Mouse (Mus musculus): ENCODE results near the gene Mical2. TPM values are rescaled to one million over a fixed set of nuclear protein-coding genes. Genes with fewer than 3 reads are reported as not detected.

Mical2 gene
- total and polyA plus RNA-seq, 3 experiments = not detected

GRCm38 (mm10) chr7:112270870-112271269 lies 45.2 kb downstream of the Mical2 start:
- no peak for TF ChIP-seq UBTF (IDR thresholded peaks at IDR 0.05; ENCODE audit: low read depth, low read length)
- no peak for TF ChIP-seq JUN (IDR thresholded peaks at IDR 0.05; ENCODE audit: insufficient read depth, low read depth, low read length)
- no peak for TF ChIP-seq USF2 (conservative IDR thresholded peaks at IDR 0.05; ENCODE audit: low read depth, low read length)
- no peak for TF ChIP-seq POLR2AphosphoS2 (IDR thresholded peaks at IDR 0.05; ENCODE audit: low read depth, low read length)
- no peak for TF ChIP-seq KAT2A (IDR thresholded peaks at IDR 0.05; ENCODE audit: insufficient replicate concordance, low read length)
- TF ChIP-seq POLR2A (IDR thresholded peaks at IDR 0.05; ENCODE audit: low read depth, low read length) = no peak
- TF ChIP-seq NELFE (IDR thresholded peaks at IDR 0.05; ENCODE audit: low read depth, low read length) = no peak
- Histone ChIP-seq H3K79me2 (replicated peaks; ENCODE audit: control insufficient read depth, extremely low read depth, insufficient read depth, poor library complexity, severe bottlenecking) (no peaks in the 10 kb centered on the region), H3K9me3 (replicated peaks; ENCODE audit: low read length) (no peaks in the 10 kb centered on the region), H3K36me3 (replicated peaks in 1 of 2; ENCODE audit: control insufficient read depth in 1 of 2, insufficient read depth in 1 of 2, low read length in 1 of 2) (no peaks in the 10 kb centered on the region), H3K4me2 (ENCODE audit: insufficient read depth, low read depth, poor library complexity, severe bottlenecking) (no peak overlapping the region), H3K4me1 (ENCODE audit: control insufficient read depth in 1 of 2, insufficient read depth in 2 of 2) (no peaks in the 10 kb centered on the region), H3K4me3 (replicated peaks in 1 of 3; ENCODE audit: low read depth in 2 of 3, low read length in 2 of 3, poor library complexity in 1 of 3) (no peak overlapping the region), H3K27ac (ENCODE audit: insufficient read depth, low read depth) (no peak overlapping the region), H3K9ac (ENCODE audit: insufficient read depth, low read depth) (no peak overlapping the region), H3K27me3 (replicated peaks) (peaks cover 97% of the 10 kb centered on the region)
- in situ Hi-C loops (cut with MboI; ENCODE audit: low pct_ligation_motif_present, low pct_unique_long_range_greater_than_20kb, low sequenced_read_pairs) = no loop called here
- DNase-seq (ENCODE audit: extremely low read depth) = no peak
- dilution Hi-C loops (cut with MboI; ENCODE audit: extremely low pct_ligation_motif_present, extremely low pct_unique_long_range_greater_than_20kb, low sequenced_read_pairs) = no loop called here

GRCm38 (mm10) chr7:112271627-112272026 lies 46.0 kb downstream of the Mical2 start:
- Histone ChIP-seq H3K27me3 (replicated peaks) (peaks cover 98% of the 10 kb centered on the region), H3K79me2 (replicated peaks; ENCODE audit: control insufficient read depth, extremely low read depth, insufficient read depth, poor library complexity, severe bottlenecking) (no peaks in the 10 kb centered on the region), H3K4me3 (replicated peaks in 1 of 3; ENCODE audit: low read depth in 2 of 3, low read length in 2 of 3, poor library complexity in 1 of 3) (no peak overlapping the region), H3K9ac (ENCODE audit: insufficient read depth, low read depth) (no peak overlapping the region), H3K27ac (ENCODE audit: insufficient read depth, low read depth) (no peak overlapping the region), H3K4me1 (ENCODE audit: control insufficient read depth in 1 of 2, insufficient read depth in 2 of 2) (no peaks in the 10 kb centered on the region), H3K36me3 (replicated peaks in 1 of 2; ENCODE audit: control insufficient read depth in 1 of 2, insufficient read depth in 1 of 2, low read length in 1 of 2) (no peaks in the 10 kb centered on the region), H3K9me3 (replicated peaks; ENCODE audit: low read length) (no peaks in the 10 kb centered on the region), H3K4me2 (ENCODE audit: insufficient read depth, low read depth, poor library complexity, severe bottlenecking) (no peak overlapping the region)
- TF ChIP-seq TBP (conservative IDR thresholded peaks at IDR 0.05; ENCODE audit: low read depth, low read length) (no peak), ZMIZ1 (IDR thresholded peaks at IDR 0.05; ENCODE audit: low read depth, low read length) (no peak), GABPA (IDR thresholded peaks at IDR 0.05; ENCODE audit: insufficient replicate concordance, low read depth, low read length) (no peak), CHD1 (IDR thresholded peaks at IDR 0.05; ENCODE audit: low read depth, low read length) (no peak), EP300 (IDR thresholded peaks at IDR 0.05; ENCODE audit: low read length) (no peak), MXI1 (IDR thresholded peaks at IDR 0.05; ENCODE audit: low read depth, low read length) (no peak), JUND (conservative IDR thresholded peaks at IDR 0.05; ENCODE audit: low read depth, low read length) (no peak), MYC (IDR thresholded peaks at IDR 0.05; ENCODE audit: low read depth, low read length) (no peak), RAD21 (IDR thresholded peaks at IDR 0.05; ENCODE audit: low read depth, low read length) (no peak), CHD2 (IDR thresholded peaks at IDR 0.05; ENCODE audit: low read length) (no peak), TCF12 (IDR thresholded peaks at IDR 0.05; ENCODE audit: low read depth, low read length) (no peak), NRF1 (IDR thresholded peaks at IDR 0.05; ENCODE audit: low read depth, low read length) (no peak), E2F4 (IDR thresholded peaks at IDR 0.05; ENCODE audit: insufficient replicate concordance, low read depth, low read length) (no peak), ZNF384 (IDR thresholded peaks at IDR 0.05; ENCODE audit: low read depth, low read length) (no peak), MEF2A (IDR thresholded peaks at IDR 0.05; ENCODE audit: borderline replicate concordance, low read depth, low read length) (no peak), POLR2AphosphoS2 (IDR thresholded peaks at IDR 0.05; ENCODE audit: low read depth, low read length) (no peak), PAX5 (IDR thresholded peaks at IDR 0.05; ENCODE audit: low read length) (no peak)
- no peak for DNase-seq (ENCODE audit: extremely low read depth)
- dilution Hi-C loops (cut with MboI; ENCODE audit: extremely low pct_ligation_motif_present, extremely low pct_unique_long_range_greater_than_20kb, low sequenced_read_pairs) = no loop called here
- in situ Hi-C loops (cut with MboI; ENCODE audit: low pct_ligation_motif_present, low pct_unique_long_range_greater_than_20kb, low sequenced_read_pairs) = no loop called here

Measured in CH12.LX (cell line).